Mouse (Mus musculus) B cell, adult 2 months (primary cell): Measurements from ENCODE around the gene 4921539E11Rik.

Source experiments
- DNase-seq, 2 experiments: peaks; one replicate each; pipeline ENCODE4 v3.0.0; 2022

Gene 4921539E11Rik

GRCm38 (mm10) chr4:103222854-103223253 lies 67.8 kb downstream of the 4921539E11Rik start:
- DNase-seq, result no peak

GRCm38 (mm10) chr4:103221789-103222188 lies 68.9 kb downstream of the 4921539E11Rik start:
- DNase-seq, result peak in 1 of 2 experiments; percentile 3

GRCm38 (mm10) chr4:103219011-103219410 lies 71.7 kb downstream of the 4921539E11Rik start:
- DNase-seq, result no peak

GRCm38 (mm10) chr4:103216046-103216445 lies 74.6 kb downstream of the 4921539E11Rik start:
- DNase-seq, result no peak

GRCm38 (mm10) chr4:103214925-103215820 lies 75.5 kb downstream of the 4921539E11Rik start, which contains the start of gene Slc35d1:
Gene Slc35d1, minus strand, starts transcription at chr4:103215164.
- DNase-seq, result peak; percentile 72 to 78

- DNase-seq, result peak; percentile 76 to 79
Observed at GRCm38 (mm10) chr4:103214498-103214924, 76.2 kb downstream of the 4921539E11Rik start.

GRCm38 (mm10) chr4:103213859-103214497 lies 76.7 kb downstream of the 4921539E11Rik start:
- DNase-seq, result peak; percentile 5 to 12

GRCm38 (mm10) chr4:103208553-103208952 lies 82.1 kb downstream of the 4921539E11Rik start:
- no peak for DNase-seq

- DNase-seq, result no peak
Observed at GRCm38 (mm10) chr4:103203646-103204045, 87.0 kb downstream of the 4921539E11Rik start.

- DNase-seq, result no peak
Observed at GRCm38 (mm10) chr4:103200046-103200445, 90.6 kb downstream of the 4921539E11Rik start.

GRCm38 (mm10) chr4:103199086-103199485 lies 91.6 kb downstream of the 4921539E11Rik start:
- DNase-seq, result no peak

GRCm38 (mm10) chr4:103197401-103197800 lies 93.3 kb downstream of the 4921539E11Rik start:
- DNase-seq, result no peak

- peak in 1 of 2 experiments; percentile 7 for DNase-seq
Observed at GRCm38 (mm10) chr4:103192421-103192820, 98.2 kb downstream of the 4921539E11Rik start.

- DNase-seq, result no peak
Observed at GRCm38 (mm10) chr4:103188786-103189640, 101.7 kb downstream of the 4921539E11Rik start.
